Mouse (Mus musculus) cerebellum, postnatal 25 days (tissue): ENCODE results near the gene Lrch2.
A peak's percentile ranks its signal among the peaks of the same experiment; 100 is the strongest.
"Not testable (repeated sequence)": the region's sequence is repeated elsewhere in the genome, so short reads cannot be mapped to it uniquely, and the experiment has no call there.

Source experiments
- DNase-seq, 2 experiments: peaks; one replicate each; pipeline ENCODE4 v3.0.0; 2021; ENCODE audit warnings: mixed read lengths in 2 of 2

Gene Lrch2

DNA sequence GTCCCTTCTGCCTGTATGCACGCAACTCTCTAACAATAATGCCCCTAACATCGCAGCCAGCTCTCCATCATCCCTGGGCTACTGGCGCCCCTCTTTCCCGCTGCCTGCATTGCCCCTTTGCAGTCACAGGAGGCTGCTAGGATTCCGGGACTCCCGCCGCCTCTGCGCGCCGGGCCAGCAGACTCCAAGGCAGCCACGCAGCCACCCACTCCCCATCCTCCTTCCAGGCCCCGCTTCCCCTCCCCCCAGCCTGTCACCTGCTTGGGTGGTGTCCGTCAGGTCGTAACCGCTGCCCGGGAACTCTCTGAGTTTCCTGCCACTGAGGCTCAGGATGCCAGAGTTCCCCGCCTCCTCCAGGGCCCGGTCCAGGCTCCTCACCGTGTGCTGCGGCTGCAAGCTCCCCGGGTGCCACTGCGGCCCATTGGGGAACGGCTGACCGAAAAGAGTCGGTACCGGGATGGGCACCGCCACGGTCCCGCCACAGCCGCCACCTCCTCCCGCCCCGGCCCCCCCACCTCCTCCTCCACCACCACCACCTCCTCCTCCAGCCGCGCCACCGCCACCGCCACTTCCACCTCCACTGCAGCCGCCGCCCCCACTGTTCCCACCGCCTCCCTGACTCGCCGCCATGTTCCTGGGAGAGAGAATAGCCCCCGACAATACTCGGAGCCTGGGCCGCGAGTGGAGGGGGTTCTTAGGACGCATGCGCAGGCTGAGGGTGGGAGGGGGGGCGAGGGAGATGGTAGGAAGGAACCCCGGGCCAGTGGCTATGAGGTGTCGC lies at the start of gene Lrch2:
Gene Lrch2 (minus strand): TSS at position 661 of the 781 bp plus-strand sequence.
- DNase-seq, result peak; percentile 62 to 73

DNA sequence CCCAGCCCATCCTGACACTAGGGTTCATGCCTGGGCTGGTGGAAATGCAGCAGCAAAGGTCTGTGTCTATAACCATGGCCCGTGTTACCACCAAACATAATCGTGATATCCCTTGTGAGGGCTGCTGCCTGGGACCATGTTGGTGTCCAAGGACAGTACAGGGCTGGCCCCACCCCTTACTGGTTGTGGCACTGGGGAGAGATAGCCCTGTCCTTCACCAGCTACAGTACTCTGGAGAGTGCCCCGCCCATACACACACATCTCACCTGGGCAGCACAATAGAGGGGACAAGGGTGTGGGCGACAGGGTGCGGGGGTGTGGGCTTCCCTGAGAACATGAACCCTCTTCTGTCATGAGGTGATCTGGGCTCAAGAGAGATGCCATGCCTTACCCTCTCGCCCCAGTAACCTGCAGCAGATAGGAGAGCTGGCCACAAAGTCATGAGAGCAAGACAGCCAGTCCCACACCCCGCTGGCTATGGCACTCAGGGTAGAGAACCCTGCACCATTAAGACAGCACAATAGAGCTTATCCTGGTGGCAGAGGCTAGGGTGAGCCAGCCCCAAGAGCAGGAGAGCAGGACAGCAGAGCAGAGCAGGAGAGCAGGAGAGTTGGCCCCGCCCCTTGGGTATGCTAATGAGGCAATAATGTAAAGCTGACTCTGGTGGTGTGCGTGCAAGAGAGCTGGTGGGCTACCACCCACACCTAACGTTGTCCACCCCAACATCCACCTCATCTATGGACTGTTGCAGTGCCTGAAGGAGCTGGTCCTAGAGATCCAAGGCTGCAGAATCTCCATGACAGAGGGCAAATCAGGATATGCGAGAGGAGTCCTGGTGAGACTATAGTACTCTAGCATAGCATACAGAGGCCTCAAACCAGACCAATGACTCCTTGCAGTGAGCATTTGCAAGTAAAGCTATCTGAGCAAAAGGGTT lies 12.7 kb downstream of the Lrch2 start:
- no peak for DNase-seq

DNA sequence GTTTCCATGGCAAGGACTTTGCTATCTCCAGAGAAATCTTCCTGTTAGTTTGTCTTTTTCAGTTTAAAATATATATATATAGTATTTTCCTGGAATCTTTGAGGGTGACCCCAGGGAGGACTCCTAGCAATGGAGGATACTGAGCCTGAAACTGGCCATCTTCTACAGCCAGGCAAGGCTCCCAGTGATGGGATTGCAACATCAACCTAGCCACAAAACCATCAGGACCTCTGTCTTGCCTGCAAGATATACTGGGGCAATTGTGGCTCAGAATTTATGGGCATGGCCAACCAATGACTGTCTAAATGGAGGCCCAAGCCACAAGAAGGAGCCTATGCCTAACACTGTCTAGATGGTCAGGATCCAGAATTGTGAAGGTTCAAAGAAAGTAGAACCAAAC lies 15.5 kb downstream of the Lrch2 start:
- DNase-seq, result no peak

DNA sequence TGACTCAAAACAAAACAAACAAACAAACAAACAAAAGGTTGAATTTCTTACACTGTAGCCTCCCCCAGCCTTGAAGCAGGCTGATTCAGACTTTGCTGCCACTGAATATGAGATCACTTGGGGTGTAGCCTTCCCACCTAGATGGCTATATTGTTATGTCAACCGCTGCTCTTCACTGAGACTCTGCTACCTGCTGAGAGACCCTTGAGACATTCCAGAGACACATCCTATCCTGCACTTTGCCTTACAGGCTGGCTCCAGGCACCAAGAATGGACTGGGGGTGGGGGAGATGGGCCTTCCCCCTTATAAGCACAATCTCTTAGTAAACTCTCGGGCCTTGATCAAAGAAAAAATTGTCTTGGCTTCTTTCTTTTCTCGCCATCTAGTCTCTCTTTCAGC lies 16.8 kb downstream of the Lrch2 start:
- not testable (repeated sequence) for DNase-seq

DNA sequence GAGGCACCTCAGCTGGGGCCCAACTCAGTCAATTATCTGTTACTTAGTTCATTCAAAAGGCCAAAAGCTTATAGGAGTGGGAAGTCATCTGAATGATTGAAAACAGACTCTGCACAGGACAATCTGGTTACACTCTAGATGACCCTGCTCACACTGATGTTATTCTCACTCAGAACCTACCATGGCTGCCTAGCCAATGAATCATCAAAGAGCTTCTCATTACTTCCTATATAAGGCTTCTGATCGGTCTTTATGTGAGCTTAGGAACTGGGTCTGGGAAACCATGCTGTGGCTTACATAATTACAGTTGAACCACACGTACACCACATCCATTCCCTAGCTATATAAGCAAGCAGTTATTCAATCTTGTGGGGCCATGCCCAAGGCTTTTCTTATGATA lies 18.3 kb downstream of the Lrch2 start:
- DNase-seq, result no peak

DNA sequence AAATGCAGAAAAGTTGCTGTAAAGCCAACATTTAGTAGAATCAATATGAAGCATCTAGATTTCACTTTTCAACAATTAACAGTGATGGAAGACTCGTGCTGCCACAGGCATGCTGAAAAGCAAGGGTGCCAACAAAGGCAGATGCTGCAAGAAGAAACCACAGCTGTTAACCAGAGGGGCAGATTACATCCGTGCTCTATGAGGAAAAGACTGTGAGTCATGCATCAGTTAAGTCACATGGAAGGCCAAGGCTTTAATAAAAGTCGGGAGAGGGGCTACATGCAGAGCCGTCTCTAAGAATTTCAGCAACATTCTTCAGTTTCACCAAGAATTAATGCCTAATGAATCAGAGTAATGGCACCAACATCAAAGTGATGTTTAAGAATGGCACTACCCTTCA lies 22.2 kb downstream of the Lrch2 start:
- no peak for DNase-seq

DNA sequence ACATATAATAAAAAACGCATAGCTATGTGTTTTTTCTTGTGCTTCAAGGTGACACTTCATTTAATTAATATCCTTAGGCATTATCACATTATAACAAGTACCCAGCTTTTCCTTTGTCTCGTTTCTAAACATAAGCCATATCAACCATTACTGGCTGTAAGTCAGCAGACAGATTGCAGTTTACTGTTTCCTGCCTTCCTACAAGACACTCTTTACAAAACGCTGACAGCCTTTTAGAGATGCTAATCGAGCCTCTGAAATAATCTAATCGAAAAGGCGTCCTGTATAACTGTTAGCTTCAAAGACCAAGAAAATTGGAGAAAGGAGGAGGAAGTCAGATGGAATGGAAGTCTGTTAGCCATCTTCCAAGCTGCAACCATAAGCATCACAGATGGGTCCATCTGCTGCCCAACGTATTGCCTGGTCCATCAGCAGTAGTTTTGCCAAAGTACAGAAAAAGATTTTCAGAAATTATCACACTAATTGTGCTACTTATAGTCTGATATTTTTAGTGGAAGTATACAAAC lies 26.2 kb downstream of the Lrch2 start:
- DNase-seq, result no peak

DNA sequence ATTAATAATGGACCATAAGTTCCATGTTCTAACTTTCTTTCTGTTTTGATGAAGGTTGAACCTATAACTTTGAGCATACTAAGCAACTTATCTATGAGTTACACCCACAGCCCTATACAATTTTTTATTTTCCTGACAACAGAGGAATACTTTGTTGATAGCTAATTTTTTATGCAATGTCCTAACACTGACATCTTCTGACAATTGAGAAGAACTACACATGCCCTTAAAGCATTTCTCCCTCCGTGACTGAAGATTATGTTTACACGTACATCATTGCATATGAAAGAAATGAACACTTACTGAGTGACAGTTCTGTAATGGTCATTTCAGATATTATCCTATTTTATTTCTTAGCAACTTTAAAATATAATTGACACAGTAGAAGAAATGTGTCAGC lies 64.3 kb downstream of the Lrch2 start:
- DNase-seq, result no peak

DNA sequence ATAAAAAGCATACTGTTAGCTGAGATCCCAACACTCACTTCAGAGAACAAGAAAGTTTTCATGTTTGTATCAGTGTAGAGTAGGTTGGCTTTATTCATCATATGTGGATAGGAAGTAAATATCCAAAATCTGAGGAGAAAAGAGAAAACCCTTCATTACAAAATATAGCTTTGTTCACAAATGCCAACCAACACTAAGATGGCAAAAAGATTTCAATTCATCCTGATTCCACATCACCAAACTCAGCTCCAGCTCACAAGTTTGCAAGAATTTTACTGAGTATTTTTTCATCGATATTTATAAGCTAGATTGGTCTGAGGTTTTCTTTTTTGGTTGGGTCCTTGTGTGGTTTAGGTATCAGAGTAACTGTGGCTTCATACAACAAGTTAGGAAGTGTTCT lies 100.3 kb downstream of the Lrch2 start, which contains the start of gene Vmn1r239-ps:
Gene Vmn1r239-ps (minus strand): TSS at position 101 of the 400 bp plus-strand sequence.
- not testable (repeated sequence) for DNase-seq

DNA sequence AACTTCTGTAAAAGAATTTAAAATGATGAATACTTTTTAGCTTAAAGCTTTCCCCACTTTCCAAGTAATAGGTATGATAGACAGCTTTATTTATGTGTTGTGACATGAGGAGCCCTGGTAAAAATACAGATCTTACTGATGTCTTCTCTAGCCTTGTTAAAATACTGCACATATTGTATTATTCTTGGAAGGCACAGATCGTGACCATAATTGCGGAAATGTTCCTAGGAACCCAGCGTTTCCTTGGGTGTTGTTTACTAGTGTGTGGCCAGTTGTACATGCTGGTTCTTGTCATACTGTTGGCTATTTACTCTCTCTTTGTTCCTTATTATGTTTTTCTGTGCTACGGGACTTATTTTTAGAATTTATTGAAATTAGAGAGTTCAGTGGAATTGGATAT lies 110.5 kb downstream of the Lrch2 start:
- no peak for DNase-seq

DNA sequence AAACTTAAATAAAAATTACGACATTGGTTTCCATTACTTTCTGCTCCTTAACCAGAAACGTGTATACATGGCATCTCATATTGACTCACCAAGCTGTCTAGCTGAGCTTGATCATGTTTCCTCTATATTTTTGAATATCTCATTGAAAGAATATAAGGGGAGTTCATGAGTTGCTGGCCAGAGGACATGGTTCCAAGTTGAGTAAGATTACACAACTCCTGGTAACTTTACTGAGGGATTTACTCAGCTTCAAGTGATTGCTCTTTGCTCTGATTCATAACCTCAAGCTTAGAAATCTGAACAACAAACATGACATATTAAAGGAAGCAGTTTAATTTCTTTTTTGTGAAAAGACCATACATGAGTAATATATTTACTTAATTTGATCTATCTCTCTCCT lies 118.5 kb downstream of the Lrch2 start:
- DNase-seq, result no peak

DNA sequence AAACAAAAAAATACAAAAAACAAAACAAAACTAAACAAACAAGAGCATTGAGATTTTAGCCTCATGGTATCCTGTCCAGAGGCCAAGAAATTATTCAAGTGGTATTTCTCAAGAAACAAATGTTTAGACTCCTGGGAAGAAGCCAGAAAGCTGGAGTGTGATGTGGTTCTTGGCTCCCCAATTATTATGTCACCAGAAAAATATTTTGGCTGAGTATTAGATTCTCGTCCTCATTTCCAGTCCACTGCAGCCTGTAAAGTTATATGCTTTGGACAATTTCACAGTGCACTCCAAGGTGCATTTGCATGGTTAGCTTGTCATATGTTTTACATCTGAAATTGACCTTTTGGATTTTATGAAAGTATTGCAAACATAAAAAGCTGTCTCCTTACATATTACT lies 124.1 kb downstream of the Lrch2 start:
- DNase-seq, result no peak

DNA sequence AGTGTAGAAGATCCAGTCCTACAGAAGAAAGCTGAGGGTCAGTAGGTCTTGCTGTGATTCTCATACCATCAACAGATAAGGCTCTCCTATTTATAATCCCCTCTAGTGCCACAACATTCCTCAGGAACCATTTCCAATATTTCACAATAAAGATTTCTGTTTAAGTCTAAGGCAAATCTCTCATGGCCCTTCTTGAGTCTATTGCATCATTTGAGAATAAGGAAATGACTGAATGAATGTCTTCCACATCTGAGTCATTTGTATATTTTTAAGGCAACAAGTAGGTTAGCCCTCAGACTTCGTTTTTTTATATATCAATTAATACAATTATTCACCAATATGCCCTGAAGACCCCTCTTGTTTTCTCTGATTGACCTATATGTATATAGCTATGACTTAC lies 124.8 kb downstream of the Lrch2 start, which contains the start of gene Il13ra2:
Gene Il13ra2 (minus strand): TSS at position 64 of the 400 bp plus-strand sequence.
- no peak for DNase-seq
